ENCODE assay signal across 24 mouse cellular contexts in genomic region chr8:102945546-102945945, GRCm38 (mm10).
DNase-seq lines count a peak whose midpoint lies in the region; ATAC-seq and TF ChIP-seq lines count a peak whose summit lies in the region.
"Had no signal": no experiment of that assay in that cellular context is flagged by ENCODE, and none has a peak within 500 bp of the region (broad histone marks: within the 10 kb centered on the region; RNA-seq: fewer than 3 reads in every experiment).

No protein-coding gene starts in this region.

- TF ChIP-seq EP300 in heart, postnatal 0 days (IDR thresholded peaks at IDR 0.05; ENCODE audit: low read depth): no peak

- ATAC-seq in heart, embryonic 11.5 days (replicated peaks; ENCODE audit: insufficient number of reproducible peaks, low FRiP score, low TSS enrichment): peak; percentile 77
- ATAC-seq in heart, embryonic 15.5 days (replicated peaks; ENCODE audit: insufficient number of reproducible peaks, insufficient read depth, low FRiP score, low read depth): peak; percentile 91
- peak; percentile 53; the same call in 1 of the 2 replicates for ATAC-seq in heart, postnatal 0 days (ENCODE audit: insufficient read depth, low read depth)
- ATAC-seq in hindbrain, embryonic 11.5 days (ENCODE audit: low FRiP score): no peak
- ATAC-seq: CD4-positive, CD25-positive, alpha-beta regulatory T cell, adult 4 months; forebrain, embryonic 14.5 days; intestine, embryonic 16.5 days had no signal

- no peaks in the 10 kb centered on the region for H3K36me3 ChIP-seq in heart, embryonic 11.5 days (ENCODE audit: control insufficient read depth, insufficient read depth, low read length)
- H3K36me3 ChIP-seq in heart, embryonic 15.5 days: no peaks in the 10 kb centered on the region
- H3K36me3 ChIP-seq in heart, postnatal 0 days (replicated peaks; ENCODE audit: control insufficient read depth, insufficient read depth, low read length): no peaks in the 10 kb centered on the region
- H3K36me3 ChIP-seq in hindbrain, embryonic 11.5 days (ENCODE audit: control insufficient read depth, insufficient read depth, low read length): no peaks in the 10 kb centered on the region
- H3K36me3 ChIP-seq: embryonic facial prominence, embryonic 15.5 days; forebrain, embryonic 10.5 days; G1E; hindbrain, embryonic 10.5 days; hindbrain, embryonic 15.5 days had no signal

- no peaks in the 10 kb centered on the region for H3K9me3 ChIP-seq in heart, embryonic 11.5 days (replicated peaks; ENCODE audit: control insufficient read depth, low read length)
- no peaks in the 10 kb centered on the region for H3K9me3 ChIP-seq in heart, embryonic 15.5 days (replicated peaks)
- no peaks in the 10 kb centered on the region for H3K9me3 ChIP-seq in heart, postnatal 0 days (replicated peaks; ENCODE audit: control insufficient read depth, low read length)
- no peaks in the 10 kb centered on the region for H3K9me3 ChIP-seq in hindbrain, embryonic 11.5 days (ENCODE audit: control insufficient read depth, low read length)
- H3K9me3 ChIP-seq: embryonic facial prominence, embryonic 15.5 days; forebrain, embryonic 10.5 days; hindbrain, embryonic 10.5 days; hindbrain, embryonic 15.5 days had no signal

- intact Hi-C loops in heart, postnatal 14 days (cut with DNase I): no loop called here
- intact Hi-C loops in heart, postnatal 10 days (cut with DNase I): no loop called here

- no peaks in the 10 kb centered on the region for H3K27me3 ChIP-seq in heart, embryonic 11.5 days (ENCODE audit: control insufficient read depth, insufficient read depth, low read length)
- no peaks in the 10 kb centered on the region for H3K27me3 ChIP-seq in heart, embryonic 15.5 days
- H3K27me3 ChIP-seq in heart, postnatal 0 days (ENCODE audit: control insufficient read depth, insufficient read depth, low read length): no peaks in the 10 kb centered on the region
- H3K27me3 ChIP-seq in hindbrain, embryonic 11.5 days (ENCODE audit: control insufficient read depth, insufficient read depth, low read length): no peaks in the 10 kb centered on the region
- H3K27me3 ChIP-seq: embryonic facial prominence, embryonic 15.5 days; hindbrain, embryonic 15.5 days had no signal

- no peak overlapping the region for H3K4me3 ChIP-seq in heart, embryonic 11.5 days (ENCODE audit: low read depth, low read length)
- H3K4me3 ChIP-seq in heart, embryonic 15.5 days: no peak overlapping the region
- H3K4me3 ChIP-seq in heart, postnatal 0 days (ENCODE audit: low read depth, low read length): no peak overlapping the region
- no peak overlapping the region for H3K4me3 ChIP-seq in hindbrain, embryonic 11.5 days (ENCODE audit: low read depth, low read length)
- H3K4me3 ChIP-seq: embryonic facial prominence, embryonic 15.5 days; erythroblast, embryonic 14.5 days; forebrain, embryonic 10.5 days; hindbrain, embryonic 10.5 days; hindbrain, embryonic 15.5 days had no signal

- no peak for DNase-seq in heart, postnatal 14 days
- DNase-seq in heart, postnatal 10 days: no peak
- peak; percentile 47 for DNase-seq in heart, postnatal 0 days (ENCODE audit: low spot score)
- DNase-seq in thymus, adult 18-20 months: no peak
- DNase-seq in hindbrain, embryonic 11.5 days (ENCODE audit: low spot score): no peak
- DNase-seq: adrenal gland, adult 8-10 months; adrenal gland, postnatal 36 days; cerebellum, adult 11 months; cerebellum, adult 8-10 months; cerebellum, postnatal 14 days; embryo, embryonic 11 days; gastrocnemius, postnatal 14 days; kidney, adult 2 months had no signal

- no peak for TF ChIP-seq CTCF in heart, postnatal 0 days (IDR thresholded peaks at IDR 0.05; ENCODE audit: low read depth)

- H3K9ac ChIP-seq in heart, embryonic 11.5 days (ENCODE audit: low read depth, low read length): no peak overlapping the region
- no peak overlapping the region for H3K9ac ChIP-seq in heart, embryonic 15.5 days
- no peak overlapping the region for H3K9ac ChIP-seq in heart, postnatal 0 days (replicated peaks; ENCODE audit: low read depth, low read length)
- no peak overlapping the region for H3K9ac ChIP-seq in hindbrain, embryonic 11.5 days (ENCODE audit: low read depth, low read length)
- H3K9ac ChIP-seq: embryonic facial prominence, embryonic 15.5 days; hindbrain, embryonic 15.5 days had no signal

- 34% methylated on average over 5 of the region's 5 CpGs for WGBS in heart, embryonic 11.5 days (ENCODE audit: insufficient replicate concordance)
- WGBS in heart, embryonic 15.5 days: 33% methylated on average over 5 of the region's 5 CpGs
- WGBS in heart, postnatal 0 days: 30% methylated on average over 5 of the region's 5 CpGs
- WGBS in hindbrain, embryonic 11.5 days: 93% methylated on average over 5 of the region's 5 CpGs

- no peak overlapping the region for H3K27ac ChIP-seq in heart, embryonic 11.5 days (ENCODE audit: low read depth, low read length)
- H3K27ac ChIP-seq in heart, embryonic 15.5 days: no peak overlapping the region
- no peak overlapping the region for H3K27ac ChIP-seq in heart, postnatal 0 days (ENCODE audit: low read depth)
- H3K27ac ChIP-seq in hindbrain, embryonic 11.5 days (ENCODE audit: low read depth, low read length): no peak overlapping the region
- H3K27ac ChIP-seq: embryonic facial prominence, embryonic 15.5 days; forebrain, embryonic 10.5 days; hindbrain, embryonic 10.5 days; hindbrain, embryonic 15.5 days had no signal

- peaks cover 2% of the 10 kb centered on the region; the same call in 1 of the 2 replicates for H3K4me1 ChIP-seq in heart, embryonic 11.5 days (ENCODE audit: control insufficient read depth, insufficient read depth, low read length)
- H3K4me1 ChIP-seq in heart, embryonic 15.5 days (replicated peaks): no peaks in the 10 kb centered on the region
- H3K4me1 ChIP-seq in heart, postnatal 0 days (ENCODE audit: control insufficient read depth, insufficient read depth): no peaks in the 10 kb centered on the region
- no peaks in the 10 kb centered on the region for H3K4me1 ChIP-seq in hindbrain, embryonic 11.5 days (replicated peaks; ENCODE audit: control insufficient read depth, insufficient read depth, low read length)
- H3K4me1 ChIP-seq: embryonic facial prominence, embryonic 15.5 days; forebrain, embryonic 10.5 days; hindbrain, embryonic 10.5 days; hindbrain, embryonic 15.5 days had no signal

- no peak overlapping the region for H3K4me2 ChIP-seq in heart, embryonic 11.5 days
- no peak overlapping the region for H3K4me2 ChIP-seq in heart, embryonic 15.5 days
- H3K4me2 ChIP-seq in heart, postnatal 0 days (ENCODE audit: low read depth, low read length): no peak overlapping the region
- no peak overlapping the region for H3K4me2 ChIP-seq in hindbrain, embryonic 11.5 days (replicated peaks; ENCODE audit: low read depth, low read length)
- H3K4me2 ChIP-seq: embryonic facial prominence, embryonic 15.5 days; hindbrain, embryonic 15.5 days had no signal
